In genomic region chr4:133200343-133200742, GRCm38 (mm10) we compare ENCODE assay signal across 8 mouse cellular contexts. TPM values are rescaled to one million over a fixed set of nuclear protein-coding genes. Genes with fewer than 3 reads are reported as not detected.
DNase-seq lines count a peak whose midpoint lies in the region; ATAC-seq lines count a peak whose summit lies in the region.

No protein-coding gene starts in this region.

- H3K36me3 ChIP-seq in hindbrain, embryonic 16.5 days (ENCODE audit: control insufficient read depth, insufficient read depth, low read length), result peaks cover 8% of the 10 kb centered on the region; the same call in 1 of the 2 replicates
- H3K36me3 ChIP-seq in limb, embryonic 13.5 days, result peaks cover 17% of the 10 kb centered on the region
- peaks cover 17% of the 10 kb centered on the region for H3K36me3 ChIP-seq in stomach, embryonic 15.5 days

- H3K27me3 ChIP-seq in hindbrain, embryonic 16.5 days (replicated peaks; ENCODE audit: control insufficient read depth, insufficient read depth, low read length), result no peaks in the 10 kb centered on the region
- H3K27me3 ChIP-seq in limb, embryonic 13.5 days, result no peaks in the 10 kb centered on the region
- H3K27me3 ChIP-seq in stomach, embryonic 15.5 days (replicated peaks), result no peaks in the 10 kb centered on the region

- peak overlapping the region; percentile 32 for H3K27ac ChIP-seq in hindbrain, embryonic 16.5 days (ENCODE audit: low read depth, low read length)
- peak overlapping the region; percentile 81 for H3K27ac ChIP-seq in limb, embryonic 13.5 days
- H3K27ac ChIP-seq in stomach, embryonic 15.5 days, result peak overlapping the region; percentile 75

- H3K4me1 ChIP-seq in hindbrain, embryonic 16.5 days (ENCODE audit: control insufficient read depth, insufficient read depth, low read depth, low read length), result peaks cover 55% of the 10 kb centered on the region
- H3K4me1 ChIP-seq in limb, embryonic 13.5 days, result peaks cover 78% of the 10 kb centered on the region
- peaks cover 65% of the 10 kb centered on the region for H3K4me1 ChIP-seq in stomach, embryonic 15.5 days

- 31% methylated on average over 21 of the region's 21 CpGs for WGBS in hindbrain, embryonic 16.5 days
- 38% methylated on average over 21 of the region's 21 CpGs for WGBS in limb, embryonic 13.5 days
- WGBS in stomach, embryonic 15.5 days, result 33% methylated on average over 21 of the region's 21 CpGs

- no peak for ATAC-seq in hindbrain, embryonic 16.5 days
- no peak for ATAC-seq in limb, embryonic 13.5 days (ENCODE audit: low FRiP score, low read depth)
- ATAC-seq in stomach, embryonic 15.5 days (ENCODE audit: insufficient read depth, low FRiP score, low read depth), result no peak

- H3K9ac ChIP-seq in hindbrain, embryonic 16.5 days (ENCODE audit: low read depth, low read length), result peak overlapping the region; percentile 28; the same call in 1 of the 2 replicates
- H3K9ac ChIP-seq in limb, embryonic 13.5 days, result peak overlapping the region; percentile 39; the same call in 1 of the 2 replicates
- no peak overlapping the region for H3K9ac ChIP-seq in stomach, embryonic 15.5 days

- no peaks in the 10 kb centered on the region for H3K9me3 ChIP-seq in hindbrain, embryonic 16.5 days (ENCODE audit: control insufficient read depth, low read length)
- H3K9me3 ChIP-seq in limb, embryonic 13.5 days, result no peaks in the 10 kb centered on the region
- no peaks in the 10 kb centered on the region for H3K9me3 ChIP-seq in stomach, embryonic 15.5 days

- H3K4me3 ChIP-seq in hindbrain, embryonic 16.5 days (ENCODE audit: low read length), result no peak overlapping the region
- no peak overlapping the region for H3K4me3 ChIP-seq in limb, embryonic 13.5 days
- no peak overlapping the region for H3K4me3 ChIP-seq in stomach, embryonic 15.5 days (replicated peaks)

- DNase-seq in heart, adult 11 months, result peak; percentile 97
- DNase-seq in heart, adult 8-10 months (ENCODE audit: low spot score), result no peak
- DNase-seq in adrenal gland, postnatal 14 days, result peak; percentile 73
- DNase-seq in gastrocnemius, postnatal 10 days, result peak; percentile 54
- DNase-seq in spleen, postnatal 10 days (ENCODE audit: low spot score in 2 of 2), result no peak

- no peak overlapping the region for H3K4me2 ChIP-seq in hindbrain, embryonic 16.5 days (ENCODE audit: low read length)
- H3K4me2 ChIP-seq in limb, embryonic 13.5 days (replicated peaks), result peak overlapping the region; percentile 39
- peak overlapping the region; percentile 19; the same call in 1 of the 2 replicates for H3K4me2 ChIP-seq in stomach, embryonic 15.5 days

RNA-seq across cellular contexts. Expression of gene Cd164l2, which starts 11.6 kb away (rescaled TPM):
- total RNA-seq in heart, adult 8-10 months (2022), result not detected
- 2.4 and 5.0 TPM in 2 replicates for total RNA-seq in adrenal gland, postnatal 14 days (2021)
- total RNA-seq in gastrocnemius, postnatal 10 days (2021), result not detected
- 5.6 and 8.3 TPM in 2 replicates for polyA plus RNA-seq in hindbrain, embryonic 16.5 days (2015; fragmentation: Nextera tagmentation; extraction: Ambion mirVana)
- 2.8 and 5.9 TPM in 2 replicates for polyA plus RNA-seq in limb, embryonic 13.5 days (2015; fragmentation: Nextera tagmentation; extraction: Ambion mirVana)
- polyA plus RNA-seq in stomach, embryonic 15.5 days (2015; fragmentation: Nextera tagmentation; extraction: Ambion mirVana), result 6.8 and 7.8 TPM in 2 replicates

RNA-seq across cellular contexts. Expression of gene Gpr3, which starts 12.0 kb away (rescaled TPM):
- not detected for total RNA-seq in heart, adult 8-10 months (2022)
- 0.19 TPM in 2 replicates for total RNA-seq in adrenal gland, postnatal 14 days (2021)
- not detected for total RNA-seq in gastrocnemius, postnatal 10 days (2021)
- polyA plus RNA-seq in hindbrain, embryonic 16.5 days (2015; fragmentation: Nextera tagmentation; extraction: Ambion mirVana), result 2.5 TPM in 2 replicates
- 0.32 and 0.38 TPM in 2 replicates for polyA plus RNA-seq in limb, embryonic 13.5 days (2015; fragmentation: Nextera tagmentation; extraction: Ambion mirVana)
- polyA plus RNA-seq in stomach, embryonic 15.5 days (2015; fragmentation: Nextera tagmentation; extraction: Ambion mirVana), result 0.13 and 0.23 TPM in 2 replicates

RNA-seq across cellular contexts. Expression of gene Map3k6, which starts 40.3 kb away (rescaled TPM):
- total RNA-seq in heart, adult 8-10 months (2022), result 10 to 100 TPM; 14.8 to 21.8 (median 16.3) TPM
- 35.3 and 61.4 TPM in 2 replicates for total RNA-seq in adrenal gland, postnatal 14 days (2021)
- 1 to 10 TPM; 2.1 to 5.5 TPM for total RNA-seq in gastrocnemius, postnatal 10 days (2021)
- polyA plus RNA-seq in hindbrain, embryonic 16.5 days (2015; fragmentation: Nextera tagmentation; extraction: Ambion mirVana), result 2.6 and 4.2 TPM in 2 replicates
- 2.4 and 2.6 TPM in 2 replicates for polyA plus RNA-seq in limb, embryonic 13.5 days (2015; fragmentation: Nextera tagmentation; extraction: Ambion mirVana)
- 5.0 and 8.6 TPM in 2 replicates for polyA plus RNA-seq in stomach, embryonic 15.5 days (2015; fragmentation: Nextera tagmentation; extraction: Ambion mirVana)

Comparison
In these comparisons a context has a peak if more than half of its experiments do, and no peak if none do; other contexts are left out.
1. DNase-seq: peak in heart, adult 11 months (single experiment), adrenal gland, postnatal 14 days (single experiment) and gastrocnemius, postnatal 10 days (single experiment); none in heart, adult 8-10 months (single experiment) and spleen, postnatal 10 days (0 of 2).
2. Peak in every context shown above with its lines, with median percentiles within 50 percentile points of each other: H3K27ac ChIP-seq.